Mouse (Mus musculus) layer of hippocampus, postnatal 10 days (tissue): ENCODE results near the gene Hfm1. TPM values are rescaled to one million over a fixed set of nuclear protein-coding genes. Genes with fewer than 3 reads are reported as not detected.

Experiments used
- microRNA-seq, 2 experiments: library from miRNA; unstranded; fragments of <30 nt; microRNA quantifications; one replicate each; pipeline ENCODE4 v1.2.0; 2021
- total RNA-seq, 2 experiments: library from RNA; stranded (reverse); gene quantifications; 2 replicates each; pipeline ENCODE4 v1.2.3; 2021

Hfm1 gene
- total RNA-seq, 2 experiments from 2014 or later: 2.9 to 3.4 TPM

Small RNA genes within 50 kb of the gene (microRNA-seq; reads per million reads assigned to microRNA genes)
- 0 to 0.39 reads per million in 2 experiments for gene Gm27527

Other genes starting within 250 kb of the Hfm1 start
- gene Zfp644, start 229.0 kb downstream of the Hfm1 start, total RNA-seq: 10 to 100 TPM; 84.2 to 87.7 TPM
- 10 to 100 TPM; 17.1 to 17.5 TPM for gene Cdc7, start 38.0 kb upstream of the Hfm1 start, total RNA-seq